Mouse (Mus musculus) forebrain, embryonic 13.5 days (tissue): ENCODE results near the gene Gpr45. TPM values are rescaled to one million over a fixed set of nuclear protein-coding genes. Genes with fewer than 3 reads are reported as not detected.
"Not testable (repeated sequence)": the region's sequence is repeated elsewhere in the genome, so short reads cannot be mapped to it uniquely, and the experiment has no call there.

Source experiments
- ATAC-seq: fragments of 200-750 bp; cut with Nextera tagmentation; 2 replicates; pipeline ENCODE4 v1.8.0; 2017
- H3K27ac ChIP-seq: fragments of 300-500 bp; sonication (generic); 2 replicates; pipeline ENCODE4 v1.5.1; 2015; ENCODE audit warnings: inconsistent platforms, mild to moderate bottlenecking, moderate library complexity
- H3K27me3 ChIP-seq: fragments of 300-500 bp; sonication (generic); 2 replicates; pipeline ENCODE4 v1.6.1; 2015; ENCODE audit warnings: mild to moderate bottlenecking, inconsistent platforms
- H3K36me3 ChIP-seq: fragments of 300-500 bp; sonication (generic); 2 replicates; pipeline ENCODE4 v1.6.1; 2015; ENCODE audit warnings: mild to moderate bottlenecking, inconsistent platforms; ENCODE audit not compliant: poor library complexity, severe bottlenecking
- H3K4me1 ChIP-seq: fragments of 300-500 bp; sonication (generic); 2 replicates; pipeline ENCODE4 v1.6.1; 2015; ENCODE audit warnings: inconsistent platforms
- H3K4me2 ChIP-seq: fragments of 300-500 bp; sonication (generic); 2 replicates; pipeline ENCODE4 v1.6.1; 2015; ENCODE audit warnings: inconsistent platforms, mild to moderate bottlenecking, moderate library complexity
- H3K4me3 ChIP-seq: fragments of 300-500 bp; sonication (generic); 2 replicates; pipeline ENCODE4 v1.5.1; 2015; ENCODE audit warnings: mild to moderate bottlenecking, inconsistent platforms
- H3K9ac ChIP-seq: fragments of 300-500 bp; sonication (generic); 2 replicates; pipeline ENCODE4 v1.6.1; 2015; ENCODE audit warnings: mild to moderate bottlenecking, inconsistent platforms
- H3K9me3 ChIP-seq: fragments of 300-500 bp; sonication (generic); replicated peaks from 2 replicates; pipeline ENCODE4 v1.6.1; 2016; ENCODE audit warnings: inconsistent platforms
- WGBS: fragments of 180-500 bp; shearing (Covaris S2); methylation state at CpG from one replicate; pipeline ENCODE4 v1.1.7; 2015; 5-methylcytosine and 5-hydroxymethylcytosine counted together
- polyA plus RNA-seq: library from polyadenylated mRNA; unstranded; fragments of >200 nt; fragmentation: Nextera tagmentation; extraction: Ambion mirVana; gene quantifications from 2 replicates; pipeline ENCODE4 v1.2.1, GENCODE M21; 2015

Gene Gpr45
- polyA plus RNA-seq, 1 experiment from 2014 or later = 30.2 TPM

DNA sequence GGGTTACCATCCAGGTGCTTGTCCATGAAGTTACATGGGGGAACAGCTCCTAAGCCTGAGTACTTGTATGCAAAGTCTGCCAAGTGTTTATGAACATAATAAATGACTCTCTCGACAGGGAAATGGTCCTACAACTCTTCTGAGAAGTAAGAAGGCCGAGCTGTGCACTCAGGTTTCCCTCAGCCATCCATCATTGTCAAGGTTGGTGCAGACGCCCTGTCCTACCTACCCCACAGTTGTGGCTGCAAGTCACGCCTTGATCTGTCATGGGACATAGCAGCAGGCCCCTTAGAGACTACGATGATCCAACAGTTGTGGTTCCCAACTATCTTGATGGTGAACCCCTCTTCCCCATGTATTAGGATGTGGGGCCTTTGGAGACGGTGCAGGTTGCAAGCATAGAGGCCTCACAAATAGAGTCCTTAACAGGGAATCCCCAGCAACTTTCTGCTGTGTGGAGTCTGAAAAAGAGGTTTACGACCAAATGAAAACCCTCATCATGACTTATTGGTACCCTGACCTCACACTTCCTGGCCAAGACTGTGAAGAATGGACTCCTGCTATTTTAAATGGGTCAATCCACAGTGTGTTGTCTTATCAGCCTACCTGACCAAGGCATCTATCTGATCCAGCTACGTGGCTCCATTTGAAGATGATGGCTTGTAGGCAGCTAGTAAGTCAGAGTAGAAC is 30.6 kb downstream of the Gpr45 start:
- 81% methylated on average over 8 of the region's 8 CpGs for WGBS
- no peak overlapping the region for H3K27ac ChIP-seq
- H3K9ac ChIP-seq = no peak overlapping the region
- H3K4me2 ChIP-seq = no peak overlapping the region
- H3K27me3 ChIP-seq = no peaks in the 10 kb centered on the region
- H3K4me3 ChIP-seq = no peak overlapping the region
- no peak for ATAC-seq
- H3K36me3 ChIP-seq = no peaks in the 10 kb centered on the region
- H3K9me3 ChIP-seq = 0 out of 2 replicates have a peak, but pooled peaks cover 5% of the 10 kb centered on the region
- H3K4me1 ChIP-seq = no peaks in the 10 kb centered on the region

GRCm38 (mm10) chr1:42984119-42984518 is 31.4 kb downstream of the Gpr45 start:
- Histone ChIP-seq H3K4me3 (no peak overlapping the region), H3K4me2 (no peak overlapping the region), H3K36me3 (no peaks in the 10 kb centered on the region), H3K27ac (no peak overlapping the region), H3K9ac (no peak overlapping the region), H3K9me3 (0 out of 2 replicates have a peak, but pooled peaks cover 5% of the 10 kb centered on the region), H3K4me1 (no peaks in the 10 kb centered on the region), H3K27me3 (no peaks in the 10 kb centered on the region)
- 93% methylated on average over 3 of the region's 3 CpGs for WGBS
- no peak for ATAC-seq

DNA sequence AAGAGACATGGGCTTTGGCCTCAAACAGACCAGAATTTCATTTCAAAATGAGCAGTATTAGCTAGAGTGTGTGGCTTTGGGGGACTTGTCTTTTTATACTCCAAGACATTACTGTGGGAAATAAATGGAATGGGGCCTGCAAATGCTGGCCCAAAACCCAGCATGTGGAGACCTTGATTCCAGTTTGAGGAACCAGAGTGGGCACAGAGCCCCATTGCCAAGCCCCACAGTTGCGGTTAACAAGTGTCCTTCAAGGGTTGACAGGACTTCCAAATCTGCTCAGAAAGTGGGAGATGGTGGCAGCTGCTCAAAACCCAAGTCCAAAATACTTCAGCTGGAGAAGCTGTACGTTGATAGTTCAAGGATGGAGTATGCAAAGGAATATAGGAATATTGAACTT is 36.3 kb downstream of the Gpr45 start:
- Histone ChIP-seq H3K9me3 (peaks cover 11% of the 10 kb centered on the region), H3K36me3 (no peaks in the 10 kb centered on the region), H3K4me2 (no peak overlapping the region), H3K4me1 (no peaks in the 10 kb centered on the region), H3K27me3 (no peaks in the 10 kb centered on the region), H3K4me3 (no peak overlapping the region), H3K27ac (no peak overlapping the region), H3K9ac (no peak overlapping the region)
- ATAC-seq = no peak
- WGBS = 89% methylated on average over 2 of the region's 2 CpGs

GRCm38 (mm10) chr1:43006051-43006514 is 53.4 kb downstream of the Gpr45 start:
- no peaks in the 10 kb centered on the region for H3K36me3 ChIP-seq
- H3K9ac ChIP-seq = peak overlapping the region; percentile 41; the same call in 1 of the 2 replicates
- peaks cover 15% of the 10 kb centered on the region for H3K4me1 ChIP-seq
- ATAC-seq = peak; percentile 97
- H3K27ac ChIP-seq = peak overlapping the region; percentile 77
- WGBS = 4% methylated on average over 13 of the region's 13 CpGs
- H3K27me3 ChIP-seq = no peaks in the 10 kb centered on the region
- peak overlapping the region; percentile 28 for H3K4me3 ChIP-seq
- H3K9me3 ChIP-seq = no peaks in the 10 kb centered on the region
- H3K4me2 ChIP-seq = peak overlapping the region; percentile 60

GRCm38 (mm10) chr1:43006524-43006923 is 53.9 kb downstream of the Gpr45 start:
- Histone ChIP-seq H3K4me3 (peak overlapping the region; percentile 28), H3K27ac (peak overlapping the region; percentile 77), H3K27me3 (no peaks in the 10 kb centered on the region), H3K4me1 (peaks cover 15% of the 10 kb centered on the region), H3K9ac (peak overlapping the region; percentile 41; the same call in 1 of the 2 replicates), H3K36me3 (no peaks in the 10 kb centered on the region), H3K4me2 (peak overlapping the region; percentile 60), H3K9me3 (no peaks in the 10 kb centered on the region)
- WGBS = 57% methylated on average over 4 of the region's 4 CpGs
- peak; percentile 41 for ATAC-seq

DNA sequence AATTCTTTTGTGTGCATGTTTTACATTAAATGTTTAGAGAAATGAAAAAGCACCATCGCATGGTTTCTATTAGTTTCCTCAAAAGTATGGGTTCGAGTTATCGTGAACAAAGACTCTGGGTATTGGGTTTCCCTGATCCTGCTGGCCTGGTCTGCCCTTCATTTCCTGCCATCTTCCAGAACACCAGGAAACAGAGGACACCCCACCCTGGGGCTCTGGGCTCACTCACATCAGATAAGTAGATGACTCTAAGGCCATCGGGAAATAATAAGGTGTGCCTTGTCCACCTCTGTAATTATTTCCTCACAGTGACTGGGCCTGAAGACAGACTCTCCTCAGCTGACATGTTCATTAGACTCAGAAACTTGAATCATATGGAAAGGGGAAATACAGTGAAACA is 57.8 kb downstream of the Gpr45 start:
- no peak for ATAC-seq
- Histone ChIP-seq H3K9me3 (no peaks in the 10 kb centered on the region), H3K4me1 (peaks cover 13% of the 10 kb centered on the region), H3K27me3 (no peaks in the 10 kb centered on the region), H3K9ac (no peak overlapping the region), H3K27ac (no peak overlapping the region), H3K4me3 (no peak overlapping the region), H3K4me2 (no peak overlapping the region), H3K36me3 (no peaks in the 10 kb centered on the region)
- WGBS = 93% methylated on average over 4 of the region's 4 CpGs

- not testable (repeated sequence) for H3K27me3 ChIP-seq, H3K9me3 ChIP-seq, ATAC-seq, H3K36me3 ChIP-seq, H3K4me3 ChIP-seq, H3K4me2 ChIP-seq, H3K9ac ChIP-seq, H3K27ac ChIP-seq, H3K4me1 ChIP-seq
- WGBS = 92% methylated on average over 7 of the region's 7 CpGs
Measured at GRCm38 (mm10) chr1:43015153-43015685, 62.5 kb downstream of the Gpr45 start.

- Histone ChIP-seq H3K9me3 (no peaks in the 10 kb centered on the region), H3K4me2 (no peak overlapping the region), H3K9ac (no peak overlapping the region), H3K36me3 (no peaks in the 10 kb centered on the region), H3K27me3 (no peaks in the 10 kb centered on the region), H3K4me3 (no peak overlapping the region), H3K4me1 (no peaks in the 10 kb centered on the region), H3K27ac (no peak overlapping the region)
- ATAC-seq = no peak
- WGBS = 93% methylated on average over 7 of the region's 7 CpGs
Measured at GRCm38 (mm10) chr1:43036014-43036413, 83.3 kb downstream of the Gpr45 start.

DNA sequence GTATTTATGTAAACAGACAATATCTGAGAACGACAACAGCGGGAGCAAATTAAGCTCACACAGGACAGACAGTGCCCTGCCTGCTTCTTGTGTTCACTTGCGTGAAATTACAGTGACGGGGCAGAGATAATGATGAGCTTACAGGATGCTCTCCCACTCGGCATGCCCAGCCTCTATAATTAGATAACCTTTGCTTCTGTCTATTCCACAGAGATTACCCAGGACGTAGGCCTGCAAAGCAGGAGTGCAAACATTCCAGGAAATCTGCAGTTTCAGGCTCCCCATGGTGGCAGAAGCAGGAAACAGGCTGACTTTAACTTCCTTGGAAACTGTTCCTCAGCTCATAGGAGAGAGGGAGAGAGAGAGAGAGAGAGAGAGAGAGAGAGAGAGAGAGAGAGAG is 89.6 kb downstream of the Gpr45 start:
- no peak for ATAC-seq
- Histone ChIP-seq H3K27ac (no peak overlapping the region), H3K27me3 (no peaks in the 10 kb centered on the region), H3K9me3 (no peaks in the 10 kb centered on the region), H3K4me3 (no peak overlapping the region), H3K36me3 (no peaks in the 10 kb centered on the region), H3K9ac (no peak overlapping the region), H3K4me2 (no peak overlapping the region), H3K4me1 (peaks cover 15% of the 10 kb centered on the region; the same call in 1 of the 2 replicates)
- 63% methylated on average over 6 of the region's 6 CpGs for WGBS

GRCm38 (mm10) chr1:43045204-43045982 is 92.7 kb downstream of the Gpr45 start:
- peak; percentile 43 for ATAC-seq
- no peak overlapping the region for H3K9ac ChIP-seq
- H3K27ac ChIP-seq = peak overlapping the region; percentile 64
- no peak overlapping the region for H3K4me3 ChIP-seq
- H3K36me3 ChIP-seq = peaks cover 22% of the 10 kb centered on the region
- 61% methylated on average over 14 of the region's 14 CpGs for WGBS
- H3K9me3 ChIP-seq = no peaks in the 10 kb centered on the region
- H3K4me2 ChIP-seq = no peak overlapping the region
- peaks cover 18% of the 10 kb centered on the region; the same call in 1 of the 2 replicates for H3K4me1 ChIP-seq
- H3K27me3 ChIP-seq = no peaks in the 10 kb centered on the region

GRCm38 (mm10) chr1:43046990-43047389 is 94.3 kb downstream of the Gpr45 start:
- WGBS = 91% methylated on average over 2 of the region's 2 CpGs
- Histone ChIP-seq H3K4me2 (no peak overlapping the region), H3K27me3 (no peaks in the 10 kb centered on the region), H3K4me3 (no peak overlapping the region), H3K27ac (no peak overlapping the region), H3K4me1 (peaks cover 18% of the 10 kb centered on the region; the same call in 1 of the 2 replicates), H3K9ac (no peak overlapping the region), H3K36me3 (peaks cover 38% of the 10 kb centered on the region), H3K9me3 (no peaks in the 10 kb centered on the region)
- ATAC-seq = no peak

GRCm38 (mm10) chr1:43047811-43048210 is 95.1 kb downstream of the Gpr45 start:
- no peak overlapping the region for H3K4me3 ChIP-seq
- no peak overlapping the region for H3K27ac ChIP-seq
- 73% methylated on average over 10 of the region's 10 CpGs for WGBS
- no peaks in the 10 kb centered on the region for H3K9me3 ChIP-seq
- no peaks in the 10 kb centered on the region for H3K27me3 ChIP-seq
- H3K4me1 ChIP-seq = peaks cover 18% of the 10 kb centered on the region; the same call in 1 of the 2 replicates
- H3K4me2 ChIP-seq = no peak overlapping the region
- H3K36me3 ChIP-seq = peaks cover 44% of the 10 kb centered on the region
- peak; percentile 46 for ATAC-seq
- no peak overlapping the region for H3K9ac ChIP-seq
